In genomic region chr9:115215830-115216701, GRCm38 (mm10) we compare ENCODE assay signal across 8 mouse cellular contexts.
DNase-seq lines count a peak whose midpoint lies in the region; ATAC-seq lines count a peak whose summit lies in the region.

No protein-coding gene starts in this region.

- no peaks in the 10 kb centered on the region for H3K27me3 ChIP-seq in midbrain, embryonic 13.5 days
- H3K27me3 ChIP-seq in midbrain, embryonic 15.5 days (replicated peaks): no peaks in the 10 kb centered on the region
- H3K27me3 ChIP-seq in liver, embryonic 13.5 days: no peaks in the 10 kb centered on the region
- no peaks in the 10 kb centered on the region for H3K27me3 ChIP-seq in stomach, embryonic 14.5 days (ENCODE audit: control insufficient read depth, insufficient read depth, low read length)

- no peak overlapping the region for H3K27ac ChIP-seq in midbrain, embryonic 13.5 days
- no peak overlapping the region for H3K27ac ChIP-seq in midbrain, embryonic 15.5 days
- H3K27ac ChIP-seq in liver, embryonic 13.5 days: no peak overlapping the region
- H3K27ac ChIP-seq in stomach, embryonic 14.5 days (ENCODE audit: low read length): no peak overlapping the region

- H3K36me3 ChIP-seq in midbrain, embryonic 13.5 days: no peaks in the 10 kb centered on the region
- no peaks in the 10 kb centered on the region for H3K36me3 ChIP-seq in midbrain, embryonic 15.5 days (replicated peaks)
- H3K36me3 ChIP-seq in liver, embryonic 13.5 days: no peaks in the 10 kb centered on the region
- no peaks in the 10 kb centered on the region for H3K36me3 ChIP-seq in stomach, embryonic 14.5 days (ENCODE audit: control insufficient read depth, insufficient read depth, low read length)

- WGBS in midbrain, embryonic 13.5 days: 31% methylated on average over 21 of the region's 21 CpGs
- 34% methylated on average over 21 of the region's 21 CpGs for WGBS in midbrain, embryonic 15.5 days
- WGBS in liver, embryonic 13.5 days (ENCODE audit: insufficient replicate concordance): 40% methylated on average over 21 of the region's 21 CpGs
- 27% methylated on average over 21 of the region's 21 CpGs for WGBS in stomach, embryonic 14.5 days

- H3K4me3 ChIP-seq in midbrain, embryonic 13.5 days (replicated peaks): no peak overlapping the region
- no peak overlapping the region for H3K4me3 ChIP-seq in midbrain, embryonic 15.5 days
- H3K4me3 ChIP-seq in liver, embryonic 13.5 days (replicated peaks): no peak overlapping the region
- no peak overlapping the region for H3K4me3 ChIP-seq in stomach, embryonic 14.5 days (ENCODE audit: low read depth, low read length)

- peak; percentile 22; the same call in 1 of the 2 replicates for ATAC-seq in midbrain, embryonic 13.5 days
- ATAC-seq in midbrain, embryonic 15.5 days (replicated peaks): no peak
- peak; percentile 27; the same call in 1 of the 2 replicates for ATAC-seq in granulocyte monocyte progenitor cell, adult 5-6 weeks (replicated peaks; ENCODE audit: poor library complexity, severe bottlenecking)
- ATAC-seq in liver, embryonic 13.5 days (ENCODE audit: low read depth): peak; percentile 77
- peak; percentile 74 for ATAC-seq in stomach, embryonic 14.5 days (ENCODE audit: insufficient number of reproducible peaks, insufficient read depth, low FRiP score, low read depth)

- H3K4me2 ChIP-seq in midbrain, embryonic 13.5 days (replicated peaks): no peak overlapping the region
- no peak overlapping the region for H3K4me2 ChIP-seq in midbrain, embryonic 15.5 days
- peak overlapping the region; percentile 32; the same call in 1 of the 2 replicates for H3K4me2 ChIP-seq in liver, embryonic 13.5 days
- H3K4me2 ChIP-seq in stomach, embryonic 14.5 days (replicated peaks; ENCODE audit: low read depth, low read length): 0 out of 2 replicates have a peak overlapping the region, but pooled peaks have one; percentile 3

- no peak overlapping the region for H3K9ac ChIP-seq in midbrain, embryonic 13.5 days (replicated peaks)
- H3K9ac ChIP-seq in midbrain, embryonic 15.5 days: no peak overlapping the region
- no peak overlapping the region for H3K9ac ChIP-seq in liver, embryonic 13.5 days
- no peak overlapping the region for H3K9ac ChIP-seq in stomach, embryonic 14.5 days (replicated peaks; ENCODE audit: low read depth, low read length)

- H3K9me3 ChIP-seq in midbrain, embryonic 13.5 days: no peaks in the 10 kb centered on the region
- H3K9me3 ChIP-seq in midbrain, embryonic 15.5 days: no peaks in the 10 kb centered on the region
- no peaks in the 10 kb centered on the region; the same call in 1 of the 2 replicates for H3K9me3 ChIP-seq in liver, embryonic 13.5 days (replicated peaks)
- no peaks in the 10 kb centered on the region for H3K9me3 ChIP-seq in stomach, embryonic 14.5 days (ENCODE audit: control insufficient read depth, low read depth, low read length)

- H3K4me1 ChIP-seq in midbrain, embryonic 13.5 days (replicated peaks): peaks cover 15% of the 10 kb centered on the region; the same call in 1 of the 2 replicates
- peaks cover 4% of the 10 kb centered on the region; the same call in 1 of the 2 replicates for H3K4me1 ChIP-seq in midbrain, embryonic 15.5 days
- peaks cover 34% of the 10 kb centered on the region for H3K4me1 ChIP-seq in liver, embryonic 13.5 days (replicated peaks)
- H3K4me1 ChIP-seq in stomach, embryonic 14.5 days (ENCODE audit: control insufficient read depth, insufficient read depth, low read length): peaks cover 16% of the 10 kb centered on the region

- peak; percentile 78 for DNase-seq in liver, embryonic 13.5 days
- DNase-seq in right cerebral cortex, adult 2 months (ENCODE audit: low spot score in 2 of 2): no peak
- no peak for DNase-seq in natural killer cell, adult 2 months (ENCODE audit: low spot score in 2 of 2)
- no peak for DNase-seq in thymus, postnatal 0 days (ENCODE audit: low spot score)

Comparison
In these comparisons a context has a peak if more than half of its experiments do, and no peak if none do; other contexts are left out.
1. H3K4me2 ChIP-seq: peak in liver, embryonic 13.5 days (single experiment) and stomach, embryonic 14.5 days (single experiment); none in midbrain, embryonic 13.5 days (single experiment) and midbrain, embryonic 15.5 days (single experiment).